Mouse (Mus musculus) CH12.LX (cell line): ENCODE results near the gene Cx3cr1. TPM values are rescaled to one million over a fixed set of nuclear protein-coding genes. Genes with fewer than 3 reads are reported as not detected.

Experiments
- DNase-seq: peaks from one replicate; pipeline ENCODE4 v3.0.0-alpha.2; 2013; ENCODE audit errors: extremely low read depth
- H3K27ac ChIP-seq: 2 replicates; pipeline ENCODE4 v1.5.1; 2012; ENCODE audit warnings: low read depth, mild to moderate bottlenecking, control low read depth, moderate library complexity; ENCODE audit not compliant: insufficient read depth
- H3K27me3 ChIP-seq: replicated peaks from 2 replicates; pipeline ENCODE3; 2012; ENCODE audit warnings: inconsistent platforms
- H3K36me3 ChIP-seq, 2 experiments: replicated peaks in 1 of 2; 2 replicates each; pipeline versions ENCODE3 to v1.6.1; 2012; ENCODE audit warnings: inconsistent platforms in 1 of 2, low read length in 1 of 2, mild to moderate bottlenecking in 1 of 2, mixed read lengths in 1 of 2, moderate library complexity in 1 of 2; ENCODE audit not compliant: control insufficient read depth in 1 of 2, insufficient read depth in 1 of 2
- H3K4me1 ChIP-seq, 2 experiments: 2 replicates each; pipeline ENCODE4 v1.6.1; 2012; ENCODE audit warnings: inconsistent platforms in 1 of 2, moderate library complexity in 1 of 2; ENCODE audit not compliant: insufficient read depth in 2 of 2, control insufficient read depth in 1 of 2
- H3K4me2 ChIP-seq: 2 replicates; pipeline ENCODE4 v1.6.1; 2012; ENCODE audit warnings: low read depth, mild to moderate bottlenecking, control low read depth; ENCODE audit not compliant: poor library complexity, insufficient read depth, severe bottlenecking
- H3K4me3 ChIP-seq, 3 experiments: fragments of 150-350 bp in 1 of 3; sonication (generic) in 1 of 3; replicated peaks in 1 of 3; 2 replicates each; pipeline versions ENCODE3 to v1.5.1; 2011 to 2012; ENCODE audit warnings: low read depth in 2 of 3, low read length in 2 of 3, mild to moderate bottlenecking in 2 of 3, moderate library complexity in 2 of 3, control low read depth in 1 of 3, improper control_type of control experiment in 1 of 3, inconsistent platforms in 1 of 3, mixed read lengths in 1 of 3; ENCODE audit not compliant: poor library complexity in 1 of 3
- H3K79me2 ChIP-seq: replicated peaks from 2 replicates; pipeline ENCODE4 v1.6.1; 2012; ENCODE audit warnings: mild to moderate bottlenecking, moderate library complexity; ENCODE audit not compliant: control insufficient read depth, poor library complexity, insufficient read depth, severe bottlenecking; ENCODE audit errors: extremely low read depth
- H3K9ac ChIP-seq: 2 replicates; pipeline ENCODE4 v1.6.1; 2012; ENCODE audit warnings: low read depth, mild to moderate bottlenecking, control low read depth, moderate library complexity; ENCODE audit not compliant: insufficient read depth
- H3K9me3 ChIP-seq: replicated peaks from 2 replicates; pipeline ENCODE3; 2012; ENCODE audit warnings: low read length, inconsistent platforms, mixed read lengths
- BHLHE40 ChIP-seq: IDR thresholded peaks from 2 replicates; pipeline ENCODE4 v1.6.1; 2011; ENCODE audit warnings: mild to moderate bottlenecking, low read depth, low read length, improper control_type of control experiment
- CHD1 ChIP-seq: IDR thresholded peaks from 2 replicates; pipeline ENCODE4 v1.6.1; 2012; ENCODE audit warnings: low read depth, low read length, improper control_type of control experiment, inconsistent platforms
- CHD2 ChIP-seq: IDR thresholded peaks from 2 replicates; pipeline ENCODE4 v1.6.1; 2011; ENCODE audit warnings: low read length, improper control_type of control experiment
- E2F4 ChIP-seq: IDR thresholded peaks from 2 replicates; pipeline ENCODE4 v1.6.1; 2011; ENCODE audit warnings: low read depth, low read length, improper control_type of control experiment; ENCODE audit not compliant: insufficient replicate concordance
- ELF1 ChIP-seq: IDR thresholded peaks from 2 replicates; pipeline ENCODE4 v1.6.1; 2014; ENCODE audit warnings: low read depth, mild to moderate bottlenecking, inconsistent platforms, low read length, improper control_type of control experiment
- ETS1 ChIP-seq: conservative IDR thresholded peaks from 2 replicates; pipeline ENCODE4 v1.6.1; 2012; ENCODE audit warnings: low read depth, mild to moderate bottlenecking, inconsistent platforms, low read length, improper control_type of control experiment, moderate library complexity
- HCFC1 ChIP-seq: IDR thresholded peaks from 2 replicates; pipeline ENCODE4 v1.6.1; 2012; ENCODE audit warnings: low read depth, mild to moderate bottlenecking, inconsistent platforms, low read length, improper control_type of control experiment
- IRF4 ChIP-seq: IDR thresholded peaks from 2 replicates; pipeline ENCODE4 v1.6.1; 2014; ENCODE audit warnings: low read depth, mild to moderate bottlenecking, inconsistent platforms, low read length, improper control_type of control experiment
- JUND ChIP-seq: conservative IDR thresholded peaks from 2 replicates; pipeline ENCODE4 v1.6.1; 2011; ENCODE audit warnings: low read depth, low read length, improper control_type of control experiment
- KAT2A ChIP-seq: IDR thresholded peaks from 2 replicates; pipeline ENCODE4 v1.6.1; 2012; ENCODE audit warnings: low read length, improper control_type of control experiment, inconsistent platforms; ENCODE audit not compliant: insufficient replicate concordance
- MAFK ChIP-seq: IDR thresholded peaks from 2 replicates; pipeline ENCODE4 v1.6.1; 2011; ENCODE audit warnings: low read length, improper control_type of control experiment; ENCODE audit not compliant: insufficient replicate concordance
- MAX ChIP-seq: IDR thresholded peaks from 2 replicates; pipeline ENCODE4 v1.6.1; 2011; ENCODE audit warnings: low read length, improper control_type of control experiment
- MAZ ChIP-seq: IDR thresholded peaks from 2 replicates; pipeline ENCODE4 v1.6.1; 2012; ENCODE audit warnings: low read depth, mild to moderate bottlenecking, inconsistent platforms, low read length, improper control_type of control experiment, moderate library complexity
- MEF2A ChIP-seq: IDR thresholded peaks from 2 replicates; pipeline ENCODE4 v1.6.1; 2014; ENCODE audit warnings: low read depth, mild to moderate bottlenecking, inconsistent platforms, low read length, improper control_type of control experiment, borderline replicate concordance
- MXI1 ChIP-seq: IDR thresholded peaks from 2 replicates; pipeline ENCODE4 v1.6.1; 2011; ENCODE audit warnings: mild to moderate bottlenecking, low read depth, low read length, improper control_type of control experiment
- NELFE ChIP-seq: IDR thresholded peaks from 2 replicates; pipeline ENCODE4 v1.6.1; 2011; ENCODE audit warnings: low read depth, low read length, improper control_type of control experiment
- NRF1 ChIP-seq: IDR thresholded peaks from 2 replicates; pipeline ENCODE4 v1.6.1; 2014; ENCODE audit warnings: low read depth, mild to moderate bottlenecking, inconsistent platforms, low read length, improper control_type of control experiment, moderate library complexity
- PAX5 ChIP-seq: IDR thresholded peaks from 2 replicates; pipeline ENCODE4 v1.6.1; 2012; ENCODE audit warnings: low read length, inconsistent platforms, mixed read lengths
- POLR2A ChIP-seq: IDR thresholded peaks from 2 replicates; pipeline ENCODE4 v1.6.1; 2011; ENCODE audit warnings: low read depth, mild to moderate bottlenecking, improper control_type of control experiment, low read length
- POLR2AphosphoS2 ChIP-seq: IDR thresholded peaks from 2 replicates; pipeline ENCODE4 v1.6.1; 2011; ENCODE audit warnings: low read depth, low read length, improper control_type of control experiment
- RCOR1 ChIP-seq: conservative IDR thresholded peaks from 2 replicates; pipeline ENCODE4 v1.6.1; 2012; ENCODE audit warnings: low read depth, mild to moderate bottlenecking, inconsistent platforms, low read length, improper control_type of control experiment
- SIN3A ChIP-seq: IDR thresholded peaks from 2 replicates; pipeline ENCODE4 v1.6.1; 2012; ENCODE audit warnings: low read length, improper control_type of control experiment, inconsistent platforms
- SMC3 ChIP-seq: IDR thresholded peaks from 2 replicates; pipeline ENCODE4 v1.6.1; 2011; ENCODE audit warnings: low read depth, low read length, improper control_type of control experiment
- TBP ChIP-seq: conservative IDR thresholded peaks from 2 replicates; pipeline ENCODE4 v1.6.1; 2011; ENCODE audit warnings: low read depth, low read length, improper control_type of control experiment
- TCF12 ChIP-seq: IDR thresholded peaks from 2 replicates; pipeline ENCODE4 v1.6.1; 2014; ENCODE audit warnings: low read depth, mild to moderate bottlenecking, inconsistent platforms, low read length, improper control_type of control experiment
- UBTF ChIP-seq: IDR thresholded peaks from 2 replicates; pipeline ENCODE4 v1.6.1; 2012; ENCODE audit warnings: low read depth, mild to moderate bottlenecking, inconsistent platforms, low read length, improper control_type of control experiment, moderate library complexity
- USF1 ChIP-seq: IDR thresholded peaks from 2 replicates; pipeline ENCODE4 v1.6.1; 2014; ENCODE audit warnings: low read depth, mild to moderate bottlenecking, inconsistent platforms, low read length, improper control_type of control experiment
- USF2 ChIP-seq: conservative IDR thresholded peaks from 2 replicates; pipeline ENCODE4 v1.6.1; 2011; ENCODE audit warnings: low read depth, low read length, improper control_type of control experiment
- ZC3H11A ChIP-seq: IDR thresholded peaks from 2 replicates; pipeline ENCODE4 v1.6.1; 2012; ENCODE audit warnings: low read depth, mild to moderate bottlenecking, inconsistent platforms, low read length, improper control_type of control experiment
- ZKSCAN1 ChIP-seq: IDR thresholded peaks from 2 replicates; pipeline ENCODE4 v1.6.1; 2012; ENCODE audit warnings: low read depth, inconsistent platforms, low read length, improper control_type of control experiment, borderline replicate concordance
- ZMIZ1 ChIP-seq: IDR thresholded peaks from 2 replicates; pipeline ENCODE4 v1.6.1; 2012; ENCODE audit warnings: low read depth, mild to moderate bottlenecking, inconsistent platforms, low read length, improper control_type of control experiment
- dilution Hi-C: fragments of 300-500 bp; cut with MboI; formaldehyde crosslinking; loops from 2 replicates; pipeline ENCODE4 v1.14.3; 2020; ENCODE audit warnings: low sequenced_read_pairs; ENCODE audit not compliant: extremely low pct_unique_long_range_greater_than_20kb, extremely low pct_ligation_motif_present
- in situ Hi-C: fragments of 300-500 bp; cut with MboI; formaldehyde crosslinking; loops from 3 replicates; pipeline ENCODE4 v1.14.3; 2019; ENCODE audit warnings: low sequenced_read_pairs, low pct_ligation_motif_present, low pct_unique_long_range_greater_than_20kb, mixed read lengths
- polyA plus RNA-seq: library from polyadenylated mRNA; unstranded; fragments of >175 nt; gene quantifications from 2 replicates; pipeline ENCODE4 v1.2.1, GENCODE M21; 2012; ENCODE audit warnings: low read depth; ENCODE audit not compliant: insufficient read length
- total RNA-seq, 2 experiments: library from RNA; depleted of rRNA; stranded (reverse); fragments of 300-350 nt in 1 of 2; fragments of >200 nt in 1 of 2; gene quantifications; 2 replicates each; pipeline ENCODE4 v1.2.3; 2012 to 2014

Gene Cx3cr1
- total and polyA plus RNA-seq, 3 experiments, result 0.06 TPM; not detected in 2

- Histone ChIP-seq H3K36me3 (peaks cover 9 to 27% of the 10 kb centered on the region in 2 experiments), H3K27me3 (no peaks in the 10 kb centered on the region), H3K4me1 (peaks cover 10 to 33% of the 10 kb centered on the region in 2 experiments), H3K79me2 (no peaks in the 10 kb centered on the region), H3K4me2 (peak within 1 kb of the TSS; percentile 87), H3K4me3 (peak within 1 kb of the TSS; percentile 68 to 95 (median 87)), H3K27ac (no peak within 1 kb of the TSS), H3K9me3 (no peaks in the 10 kb centered on the region), H3K9ac (peak within 1 kb of the TSS; percentile 94)
- dilution Hi-C loops (no loop called here), in situ Hi-C loops (no loop called here)
- peak; percentile 93 for DNase-seq
- no peak for TF ChIP-seq ZC3H11A
- TF ChIP-seq MEF2A, result no peak
- peak; percentile 59 for TF ChIP-seq HCFC1
- peak; percentile 80 for TF ChIP-seq ELF1
- TF ChIP-seq E2F4, result no peak
- no peak for TF ChIP-seq CHD2
- peak; percentile 77; the same call in 1 of the 2 replicates for TF ChIP-seq NELFE
- no peak for TF ChIP-seq ZKSCAN1
- peak; percentile 54 for TF ChIP-seq TCF12
- no peak for TF ChIP-seq RCOR1
- no peak for TF ChIP-seq CHD1
- TF ChIP-seq TBP, result no peak
- TF ChIP-seq BHLHE40, result peak; percentile 76
- TF ChIP-seq SIN3A, result peak; percentile 98
- TF ChIP-seq ETS1, result 0 out of 2 replicates have a peak, but pooled peaks have one; percentile 35
- TF ChIP-seq SMC3, result no peak
- TF ChIP-seq PAX5, result no peak
- peak; percentile 96 for TF ChIP-seq USF1
- TF ChIP-seq IRF4, result peak; percentile 42; the same call in 1 of the 2 replicates
- no peak for TF ChIP-seq UBTF
- peak; percentile 96 for TF ChIP-seq MAX
- TF ChIP-seq MAFK, result no peak
- peak; percentile 80 for TF ChIP-seq ZMIZ1
- 0 out of 2 replicates have a peak, but pooled peaks have one; percentile 36 for TF ChIP-seq POLR2AphosphoS2
- no peak for TF ChIP-seq KAT2A
- no peak for TF ChIP-seq JUND
- peak; percentile 84 for TF ChIP-seq POLR2A
- no peak for TF ChIP-seq MAZ
- peak; percentile 89 for TF ChIP-seq USF2
- peak; percentile 98 for TF ChIP-seq MXI1
- TF ChIP-seq NRF1, result peak; percentile 42
Observed at GRCm38 (mm10) chr9:119937005-119937773, 132.5 kb downstream of the Cx3cr1 start, which contains the start of the genes Gorasp1 and Ttc21a. Gene Gorasp1 (minus strand): TSS chr9:119937565. Gene Ttc21a (plus strand): TSS chr9:119937606.
